Mouse (Mus musculus) midbrain, postnatal 0 days (tissue): ENCODE measurements around the gene Hist1h4h. TPM values are rescaled to one million over a fixed set of nuclear protein-coding genes. Genes with fewer than 3 reads are reported as not detected.
"Not testable (repeated sequence)": the region's sequence is repeated elsewhere in the genome, so short reads cannot be mapped to it uniquely, and the experiment has no call there.

Experiments used
- ATAC-seq: fragments of 200-750 bp; cut with Nextera tagmentation; 2 replicates; pipeline ENCODE4 v1.8.0; 2017; ENCODE audit warnings: moderate number of reproducible peaks, mild to moderate bottlenecking, moderate TSS enrichment, moderate library complexity; ENCODE audit not compliant: low FRiP score
- DNase-seq: peaks from one replicate; pipeline ENCODE4 v3.0.0-alpha.2; 2015; ENCODE audit warnings: low spot score
- H3K27ac ChIP-seq: fragments of 300-500 bp; sonication (generic); 2 replicates; pipeline ENCODE4 v1.5.1; 2014; ENCODE audit warnings: low read depth, mild to moderate bottlenecking, low read length, mixed read lengths
- H3K27me3 ChIP-seq: fragments of 300-500 bp; sonication (generic); 2 replicates; pipeline ENCODE4 v1.6.1; 2014; ENCODE audit warnings: low read length, control low read depth, mixed read lengths; ENCODE audit not compliant: insufficient read depth
- H3K36me3 ChIP-seq: fragments of 300-500 bp; sonication (generic); 2 replicates; pipeline ENCODE4 v1.6.1; 2014; ENCODE audit warnings: low read length, control low read depth, mixed read lengths; ENCODE audit not compliant: insufficient read depth
- H3K4me1 ChIP-seq: fragments of 300-500 bp; sonication (generic); 2 replicates; pipeline ENCODE4 v1.6.1; 2014; ENCODE audit warnings: mild to moderate bottlenecking, control low read depth, antibody characterized with exemption, low read length, mixed read lengths; ENCODE audit not compliant: insufficient read depth
- H3K4me2 ChIP-seq: fragments of 300-500 bp; sonication (generic); 2 replicates; pipeline ENCODE4 v1.6.1; 2014; ENCODE audit warnings: low read depth, mild to moderate bottlenecking, low read length, mixed read lengths; ENCODE audit not compliant: poor library complexity, severe bottlenecking
- H3K4me3 ChIP-seq: fragments of 300-500 bp; sonication (generic); 2 replicates; pipeline ENCODE4 v1.5.1; 2014; ENCODE audit warnings: low read depth, mild to moderate bottlenecking, low read length, moderate library complexity
- H3K9ac ChIP-seq: fragments of 300-500 bp; sonication (generic); replicated peaks from 2 replicates; pipeline ENCODE4 v1.6.1; 2014; ENCODE audit warnings: mild to moderate bottlenecking, low read length, moderate library complexity, mixed read lengths; ENCODE audit not compliant: poor library complexity, severe bottlenecking
- H3K9me3 ChIP-seq: fragments of 300-500 bp; sonication (generic); 2 replicates; pipeline ENCODE4 v1.6.1; 2016; ENCODE audit warnings: low read length, control low read depth
- CTCF ChIP-seq: IDR thresholded peaks from 2 replicates; pipeline ENCODE4 v1.5.1; 2016; ENCODE audit warnings: antibody characterized with exemption, mild to moderate bottlenecking
- WGBS: fragments of 180-500 bp; shearing (Covaris S2); extraction: QIAGEN DNeasy Blood & Tissue Kit; methylation state at CpG from one replicate; pipeline ENCODE4 v1.1.7; 2014; 5-methylcytosine and 5-hydroxymethylcytosine counted together
- polyA plus RNA-seq: library from polyadenylated mRNA; unstranded; fragments of >200 nt; fragmentation: Nextera tagmentation; extraction: Ambion mirVana; gene quantifications from 2 replicates; pipeline ENCODE4 v1.2.1, GENCODE M21; 2015
- total RNA-seq: library from RNA; depleted of rRNA; stranded (reverse); fragments of >200 nt; gene quantifications from 2 replicates; pipeline ENCODE4 v1.2.3, GENCODE M21; 2014

Gene Hist1h4h
- total and polyA plus RNA-seq, 2 experiments from 2014 or later: 4.0 to 1,474 TPM

DNA sequence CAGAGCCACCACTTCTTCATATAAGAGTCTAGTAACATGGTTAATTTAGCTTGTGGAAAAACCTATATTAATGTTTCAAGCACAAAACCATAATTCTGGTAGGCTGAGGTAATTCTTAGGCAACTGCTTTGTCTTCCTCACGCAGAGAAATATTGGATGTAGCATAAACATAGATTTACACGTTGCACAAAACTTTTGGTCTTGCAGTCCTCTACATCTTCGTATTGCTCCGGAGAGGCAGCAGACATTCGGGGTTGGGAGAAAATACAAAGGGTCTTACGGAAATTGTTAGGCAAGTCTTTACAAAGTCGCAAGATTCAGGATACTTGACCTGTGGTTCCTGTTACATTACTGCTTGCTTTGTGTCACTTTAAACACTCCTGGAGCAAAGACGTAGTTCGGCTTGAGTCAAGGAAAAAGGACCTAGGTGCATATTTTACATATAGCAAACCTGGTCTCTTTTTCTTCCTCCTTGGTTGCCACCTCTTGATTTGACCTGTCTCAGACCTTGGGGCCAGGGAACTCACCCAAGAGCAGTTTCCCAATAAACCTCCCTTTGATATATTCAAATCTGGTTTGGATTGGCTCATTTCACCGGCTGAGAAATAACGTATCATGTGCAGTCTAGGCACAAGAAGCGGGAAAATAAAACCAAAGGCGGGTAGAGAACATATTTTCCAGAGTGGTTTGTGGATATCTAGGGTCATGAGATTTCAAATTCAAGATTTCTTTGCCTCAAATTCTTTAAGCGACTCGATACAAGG, 3.7 kb downstream of the Hist1h4h start:
- no peak for DNase-seq
- Histone ChIP-seq H3K27me3 (no peaks in the 10 kb centered on the region), H3K4me3 (peak overlapping the region; percentile 46), H3K27ac (no peak overlapping the region), H3K9me3 (no peaks in the 10 kb centered on the region), H3K9ac (no peak overlapping the region), H3K36me3 (no peaks in the 10 kb centered on the region), H3K4me1 (peaks cover 10% of the 10 kb centered on the region), H3K4me2 (peak overlapping the region; percentile 69)
- WGBS: under 1% methylated on average over 15 of the region's 15 CpGs
- TF ChIP-seq CTCF: no peak
- no peak for ATAC-seq

DNA sequence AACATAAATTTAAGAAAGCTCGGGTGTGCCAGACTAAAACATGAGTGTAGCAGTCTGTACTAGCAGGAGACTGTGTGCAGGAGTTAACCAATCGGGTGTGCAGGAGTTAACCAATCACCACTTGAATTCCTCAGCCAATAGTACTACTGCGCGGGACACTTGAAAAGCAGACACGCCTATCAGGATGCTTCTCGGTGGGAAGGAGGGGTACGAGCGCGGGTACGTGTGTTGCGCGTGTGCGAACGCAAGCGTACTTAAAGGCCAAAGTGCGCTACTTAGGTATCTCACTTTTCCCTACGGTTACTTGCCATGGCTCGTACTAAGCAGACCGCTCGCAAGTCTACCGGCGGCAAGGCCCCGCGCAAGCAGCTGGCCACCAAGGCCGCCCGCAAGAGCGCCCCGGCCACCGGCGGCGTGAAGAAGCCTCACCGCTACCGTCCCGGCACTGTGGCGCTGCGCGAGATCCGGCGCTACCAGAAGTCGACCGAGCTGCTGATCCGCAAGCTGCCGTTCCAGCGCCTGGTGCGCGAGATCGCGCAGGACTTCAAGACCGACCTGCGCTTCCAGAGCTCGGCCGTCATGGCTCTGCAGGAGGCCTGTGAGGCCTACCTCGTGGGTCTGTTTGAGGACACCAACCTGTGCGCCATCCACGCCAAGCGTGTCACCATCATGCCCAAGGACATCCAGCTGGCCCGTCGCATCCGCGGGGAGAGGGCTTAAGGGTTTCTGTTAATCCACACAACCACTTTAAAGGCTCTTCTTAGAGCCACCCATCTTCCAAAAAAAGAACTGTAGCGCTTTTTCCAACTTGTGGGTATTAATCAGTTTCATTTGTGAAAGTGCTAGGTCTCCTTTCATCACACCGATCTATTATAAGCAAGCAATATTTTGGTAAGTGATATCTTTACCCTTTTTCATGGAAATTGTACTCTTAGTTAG, 4.6 kb downstream of the Hist1h4h start, which contains the start of gene Hist1h3g:
TSS of gene Hist1h3g (plus strand) at position 286 of the 939 bp plus-strand sequence.
- ATAC-seq: peak; percentile 85
- WGBS: under 1% methylated on average over 48 of the region's 62 CpGs

GRCm38 (mm10) chr13:23536076-23536822, 5.4 kb downstream of the Hist1h4h start:
- DNase-seq (no peak), ATAC-seq (no peak)
- no peak overlapping the region for H3K4me3 ChIP-seq
- no peaks in the 10 kb centered on the region for H3K9me3 ChIP-seq
- no peaks in the 10 kb centered on the region for H3K27me3 ChIP-seq
- peaks cover 10% of the 10 kb centered on the region for H3K4me1 ChIP-seq
- H3K4me2 ChIP-seq: no peak overlapping the region
- H3K9ac ChIP-seq: no peak overlapping the region
- no peak for TF ChIP-seq CTCF
- no peak overlapping the region for H3K27ac ChIP-seq
- no peaks in the 10 kb centered on the region for H3K36me3 ChIP-seq
- 20% methylated on average over 7 of the region's 7 CpGs for WGBS

More for the DNA sequence above, 4.6 kb downstream of the Hist1h4h start, which contains the start of gene Hist1h3g:
- H3K27me3 ChIP-seq, H3K9ac ChIP-seq, H3K27ac ChIP-seq, H3K36me3 ChIP-seq, H3K9me3 ChIP-seq: not testable (repeated sequence)
- Histone ChIP-seq H3K4me1 (peaks cover 10% of the 10 kb centered on the region), H3K4me3 (peak within 1 kb of the TSS; percentile 46), H3K4me2 (peak within 1 kb of the TSS; percentile 69)
- DNase-seq: peak; percentile 97

- no peak overlapping the region for H3K9ac ChIP-seq
- DNase-seq: no peak
- peaks cover 9% of the 10 kb centered on the region for H3K4me1 ChIP-seq
- no peaks in the 10 kb centered on the region for H3K9me3 ChIP-seq
- H3K27me3 ChIP-seq: no peaks in the 10 kb centered on the region
- no peak overlapping the region for H3K4me2 ChIP-seq
- WGBS: 83% methylated on average over 3 of the region's 3 CpGs
- H3K27ac ChIP-seq: no peak overlapping the region
- no peak for ATAC-seq
- H3K36me3 ChIP-seq: no peaks in the 10 kb centered on the region
- no peak overlapping the region for H3K4me3 ChIP-seq
- TF ChIP-seq CTCF: no peak
Measured at GRCm38 (mm10) chr13:23537006-23537710, 6.3 kb downstream of the Hist1h4h start.

GRCm38 (mm10) chr13:23538249-23538648, 7.4 kb downstream of the Hist1h4h start:
- Histone ChIP-seq H3K4me3 (no peak overlapping the region), H3K4me2 (no peak overlapping the region), H3K4me1 (peaks cover 6% of the 10 kb centered on the region), H3K36me3 (no peaks in the 10 kb centered on the region), H3K9me3 (no peaks in the 10 kb centered on the region), H3K27me3 (no peaks in the 10 kb centered on the region), H3K27ac (no peak overlapping the region), H3K9ac (no peak overlapping the region)
- ATAC-seq (no peak), DNase-seq (no peak)
- 83% methylated on average over 5 of the region's 5 CpGs for WGBS
- no peak for TF ChIP-seq CTCF

GRCm38 (mm10) chr13:23539821-23540220, 9.0 kb downstream of the Hist1h4h start:
- not testable (repeated sequence) for H3K27me3 ChIP-seq, H3K9me3 ChIP-seq, H3K4me1 ChIP-seq, H3K27ac ChIP-seq, H3K9ac ChIP-seq, H3K36me3 ChIP-seq, ATAC-seq, H3K4me2 ChIP-seq, DNase-seq, H3K4me3 ChIP-seq
- WGBS: 71% methylated on average over 1 of the region's 1 CpGs
